Mouse (Mus musculus): ENCODE measurements around the gene Rnaseh2b.
A peak's percentile ranks its signal among the peaks of the same experiment; 100 is the strongest.

Rnaseh2b gene

DNA sequence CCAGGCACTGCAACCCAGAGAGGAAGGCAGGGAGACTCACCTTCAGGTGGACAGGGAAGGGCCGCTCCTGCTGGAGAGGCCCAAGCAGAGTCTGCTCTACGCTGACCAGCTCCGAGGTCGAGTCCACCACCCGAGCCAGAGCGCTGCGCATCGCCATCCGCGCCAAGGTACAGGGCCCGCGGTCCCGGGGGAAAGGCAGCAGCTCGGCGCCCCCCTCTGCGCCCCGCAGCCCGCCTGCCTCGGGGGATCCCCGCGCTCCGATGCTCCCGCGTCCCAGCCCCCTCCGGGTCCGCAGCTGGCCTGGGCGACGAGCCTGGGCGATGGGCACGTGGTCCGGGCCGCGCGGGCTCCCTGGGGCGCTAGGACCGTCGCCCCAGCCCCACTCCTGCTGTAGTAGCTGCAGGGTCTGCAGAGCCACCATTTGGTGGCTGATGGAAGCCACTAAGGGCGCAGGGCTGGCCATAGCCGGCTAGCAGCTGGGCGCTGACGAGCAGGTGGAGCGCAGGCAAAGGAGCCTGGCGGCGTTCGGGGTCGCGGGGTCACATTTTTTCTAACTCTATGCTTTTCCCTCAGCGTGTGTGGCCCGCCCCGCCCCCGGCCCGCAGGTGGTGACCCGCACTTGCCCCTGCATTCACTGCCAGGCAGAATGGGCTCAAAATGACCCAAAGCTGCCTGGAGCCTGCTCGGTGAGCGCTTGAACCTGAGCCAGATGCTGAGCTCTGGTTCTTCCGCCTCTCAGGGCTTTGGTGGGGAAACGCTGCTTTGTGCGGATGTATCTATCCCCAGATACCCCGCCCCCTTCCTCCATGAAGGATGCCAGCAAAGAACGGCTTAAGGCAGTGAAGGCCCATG, at the start of gene Rnaseh2b, which contains the start of gene Dleu7:
TSS of gene Rnaseh2b (plus strand) at position 102 of the 852 bp plus-strand sequence.
TSS of gene Dleu7 (minus strand) at position 560 of the 852 bp plus-strand sequence.
- DNase-seq (ENCODE audit: low spot score in 2 of 2) = peak; percentile 25 to 52

GRCm38 (mm10) chr14:62243530-62243929, 48.9 kb upstream of the Rnaseh2b start:
- no peak for DNase-seq (ENCODE audit: low spot score in 2 of 2)

DNA sequence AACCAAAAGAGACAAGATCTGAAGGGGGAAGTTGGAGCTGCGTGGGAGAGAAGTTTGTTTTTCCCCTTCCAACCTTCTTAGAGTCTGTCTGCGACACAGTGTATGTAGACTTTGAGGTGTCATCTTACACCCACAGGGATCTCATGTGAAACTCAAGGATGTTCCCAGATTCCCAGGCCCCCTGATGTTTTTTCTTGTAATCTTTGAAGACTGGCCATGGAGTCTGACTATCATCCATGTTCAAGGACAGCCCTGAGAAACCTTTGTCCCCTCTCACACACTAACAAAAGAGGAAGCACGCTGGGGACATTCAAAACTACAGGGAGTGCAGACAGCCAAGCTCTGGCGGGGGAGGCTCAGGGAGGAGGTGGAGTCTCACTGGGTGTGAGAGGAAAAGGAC, 46.8 kb upstream of the Rnaseh2b start:
- DNase-seq (ENCODE audit: low spot score in 2 of 2) = no peak

DNA sequence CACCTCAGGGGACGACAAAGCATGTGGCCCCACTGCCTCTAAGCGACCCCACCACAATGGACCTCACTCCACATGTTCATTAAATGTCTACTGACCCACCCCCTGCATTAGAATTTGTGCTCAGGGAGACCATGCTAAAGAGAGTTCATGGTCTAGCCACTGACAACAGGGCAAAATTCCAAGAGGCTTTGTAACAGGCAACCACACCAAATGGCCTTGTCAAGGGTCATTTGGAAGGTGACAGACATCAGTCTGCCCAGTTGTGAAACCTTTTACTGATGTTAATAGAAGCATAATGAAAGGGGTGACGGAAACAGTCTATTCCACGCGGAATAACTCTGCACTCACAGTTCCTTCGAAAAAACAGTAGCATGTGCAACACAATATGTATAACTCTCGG, 44.0 kb upstream of the Rnaseh2b start:
- DNase-seq (ENCODE audit: low spot score in 2 of 2) = no peak

DNA sequence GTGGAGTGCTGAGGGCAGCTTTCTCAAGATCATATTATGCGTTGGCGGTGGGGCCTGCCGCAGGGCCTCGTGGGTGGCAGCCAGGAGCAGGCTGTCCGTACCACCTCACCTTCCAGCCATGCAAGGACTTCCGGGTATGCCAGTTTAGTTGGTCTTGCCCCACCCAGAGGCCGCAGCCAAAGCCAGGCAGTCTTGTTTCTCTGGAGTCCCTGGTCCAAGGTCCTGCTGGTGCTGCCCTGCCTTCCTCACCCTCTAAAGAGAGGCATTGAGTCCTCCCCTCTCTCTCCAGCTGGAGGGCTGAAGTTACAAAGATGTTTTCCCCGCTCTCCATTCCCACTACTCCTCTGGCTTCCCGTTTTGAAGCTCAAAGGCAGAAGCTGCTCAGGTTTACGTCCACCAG, 43.6 kb upstream of the Rnaseh2b start:
- DNase-seq (ENCODE audit: low spot score in 2 of 2) = no peak

DNA sequence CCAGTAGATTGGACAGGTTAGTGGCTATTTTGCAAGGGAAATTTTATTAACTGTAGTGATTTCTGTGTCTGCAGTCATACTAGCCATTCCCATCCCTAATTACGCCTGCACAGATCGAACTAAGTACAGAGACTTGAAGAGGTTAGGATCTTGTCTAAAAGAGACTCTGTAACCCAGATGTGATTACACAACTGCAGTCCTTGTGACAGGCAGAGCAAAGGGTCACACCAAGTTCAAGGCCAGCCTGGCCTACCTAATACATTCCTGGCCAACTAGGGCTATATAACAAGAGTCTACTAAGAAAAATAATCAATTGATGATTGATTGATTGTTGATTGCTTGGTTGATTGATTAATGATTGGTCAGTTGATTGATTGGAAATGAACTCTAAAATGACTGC, 43.1 kb upstream of the Rnaseh2b start:
- DNase-seq (ENCODE audit: low spot score in 2 of 2) = no peak

- no peak for DNase-seq (ENCODE audit: low spot score in 2 of 2)
Observed at GRCm38 (mm10) chr14:62250046-62250445, 42.3 kb upstream of the Rnaseh2b start.

- peak in 1 of 2 experiments; percentile 63 for DNase-seq (ENCODE audit: low spot score in 2 of 2)
Observed at GRCm38 (mm10) chr14:62251999-62252398, 40.4 kb upstream of the Rnaseh2b start.

- no peak for DNase-seq (ENCODE audit: low spot score in 2 of 2)
Observed at GRCm38 (mm10) chr14:62254371-62254770, 38.0 kb upstream of the Rnaseh2b start.

DNA sequence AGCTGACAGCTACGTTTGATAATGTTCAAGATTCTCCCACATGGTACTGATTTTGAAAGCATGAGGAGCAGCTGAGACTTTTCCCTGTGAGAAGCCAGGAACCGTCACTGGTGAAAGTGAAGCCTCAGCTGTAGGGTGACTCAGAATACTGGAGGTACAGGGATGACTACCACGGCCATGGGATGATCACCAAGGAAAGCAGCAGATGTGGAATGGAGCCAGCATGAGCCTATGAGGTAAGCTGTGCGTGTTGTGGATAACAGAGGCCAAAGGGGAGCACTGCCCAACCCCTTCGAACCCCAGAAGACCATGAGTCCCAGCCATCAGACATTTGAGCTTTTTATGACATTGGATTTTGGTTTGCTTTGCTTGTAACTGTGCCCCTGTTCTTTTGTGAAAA, 36.3 kb upstream of the Rnaseh2b start:
- DNase-seq (ENCODE audit: low spot score in 2 of 2) = no peak

DNA sequence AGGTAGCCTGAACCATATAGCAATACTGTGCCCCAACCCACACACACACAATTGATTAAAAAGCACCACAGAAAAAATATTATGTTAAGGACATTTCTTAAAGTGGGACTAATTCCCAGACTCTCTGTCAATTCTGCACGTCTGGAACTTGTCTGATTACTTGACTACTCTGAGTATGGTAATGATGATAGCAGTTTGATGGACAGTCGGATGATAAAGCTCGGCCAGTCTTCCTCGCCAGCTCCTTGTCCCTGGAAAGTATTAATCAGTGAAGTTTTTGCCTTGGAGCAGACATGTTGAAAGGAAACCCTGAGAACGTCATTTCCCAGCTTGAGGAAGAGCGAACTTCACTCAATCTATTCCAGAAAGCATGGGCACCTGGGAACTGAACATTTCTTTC, 34.3 kb upstream of the Rnaseh2b start:
- no peak for DNase-seq (ENCODE audit: low spot score in 2 of 2)

- no peak for DNase-seq (ENCODE audit: low spot score in 2 of 2)
Observed at GRCm38 (mm10) chr14:62258978-62259536, 33.3 kb upstream of the Rnaseh2b start.

GRCm38 (mm10) chr14:62270698-62271396, 21.5 kb upstream of the Rnaseh2b start:
- no peak for DNase-seq (ENCODE audit: low spot score in 2 of 2)

DNA sequence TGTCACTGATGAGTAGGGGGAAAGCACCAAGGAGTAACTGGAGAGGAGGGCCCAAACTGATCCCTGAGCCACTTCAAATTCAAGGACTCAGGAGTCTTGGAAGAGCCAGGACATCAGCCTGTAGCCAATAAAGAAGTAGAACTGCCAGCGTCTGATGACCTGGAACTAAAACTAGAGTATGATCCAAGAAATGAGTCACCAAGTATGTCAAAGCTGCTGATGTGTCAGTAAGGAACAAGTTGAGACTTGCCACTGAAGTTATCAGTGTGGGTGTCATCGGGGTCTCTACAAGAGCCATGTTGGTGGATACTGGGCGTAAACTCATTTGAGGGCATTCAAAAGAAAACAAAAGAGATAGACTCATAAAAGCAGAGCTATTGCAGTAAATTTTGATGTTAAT, 18.8 kb upstream of the Rnaseh2b start:
- no peak for DNase-seq (ENCODE audit: low spot score in 2 of 2)

GRCm38 (mm10) chr14:62282974-62283373, 9.4 kb upstream of the Rnaseh2b start:
- no peak for DNase-seq (ENCODE audit: low spot score in 2 of 2)

GRCm38 (mm10) chr14:62288731-62289130, 3.7 kb upstream of the Rnaseh2b start:
- DNase-seq (ENCODE audit: low spot score in 2 of 2) = no peak

DNA sequence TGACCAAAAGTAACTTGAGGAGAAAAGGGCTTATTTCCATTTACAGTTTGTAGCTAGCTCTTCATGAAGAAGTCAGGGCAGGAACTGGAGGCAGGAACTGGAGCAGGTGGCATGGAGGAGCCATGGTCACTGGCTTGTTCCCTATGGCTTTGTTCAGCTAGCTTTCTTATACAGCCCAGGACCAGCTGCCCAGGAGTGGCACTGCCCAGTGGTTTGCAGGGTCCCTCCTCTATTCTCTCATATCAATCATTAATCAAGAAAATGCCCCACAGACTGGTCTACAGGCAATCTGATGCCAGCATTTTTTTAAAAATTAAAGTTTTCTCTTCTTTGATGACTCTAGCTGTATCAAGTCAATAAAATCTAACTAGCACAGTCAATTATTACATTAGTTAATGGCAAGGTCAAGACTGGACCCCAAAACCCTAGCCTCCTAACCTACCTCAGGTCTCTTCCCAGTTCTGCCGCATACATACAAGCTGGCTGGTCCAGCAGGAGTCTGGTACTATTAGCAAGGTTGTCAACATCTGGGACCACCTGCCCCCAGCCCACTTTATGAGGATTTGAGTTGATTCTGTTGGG, 892 bp upstream of the Rnaseh2b start:
- DNase-seq (ENCODE audit: low spot score in 2 of 2) = no peak

DNA sequence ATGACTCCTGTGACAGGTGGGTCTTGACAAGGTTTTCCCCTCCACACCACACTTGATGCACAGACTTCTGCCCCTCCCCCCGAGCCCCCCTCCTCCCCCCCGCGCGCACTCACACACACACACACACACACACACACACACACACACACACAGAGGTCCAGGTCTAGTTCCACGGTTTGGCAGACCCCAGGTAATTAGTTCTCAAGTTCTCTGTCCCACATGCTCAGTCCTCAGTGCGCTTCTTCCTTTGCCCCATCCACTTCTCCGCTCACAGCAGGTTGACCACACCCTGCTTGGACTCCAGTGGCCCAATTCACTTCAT, 262 bp upstream of the Rnaseh2b start:
- no peak for DNase-seq (ENCODE audit: low spot score in 2 of 2)

GRCm38 (mm10) chr14:62298808-62299207, 6.4 kb downstream of the Rnaseh2b start:
- DNase-seq (ENCODE audit: low spot score in 2 of 2) = no peak

DNA sequence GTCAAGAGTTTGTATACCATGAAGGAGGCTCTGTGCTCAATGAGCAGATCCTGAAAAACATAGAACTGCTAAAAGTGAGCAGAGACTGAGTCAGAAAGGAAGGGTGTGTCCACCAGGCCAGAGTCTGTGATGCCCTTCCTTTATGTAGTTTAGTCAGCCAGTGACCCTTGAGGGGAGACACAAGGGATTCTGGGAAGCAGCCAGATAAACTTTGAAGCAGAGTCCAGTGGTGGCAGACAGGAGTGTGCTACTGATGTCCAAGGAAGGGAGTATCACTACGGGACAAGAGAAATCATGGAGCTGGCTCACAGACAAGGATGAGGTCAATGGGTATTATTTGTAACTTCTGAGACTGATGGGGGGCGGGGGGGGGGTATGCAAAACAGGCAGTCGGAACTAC, 7.6 kb downstream of the Rnaseh2b start:
- no peak for DNase-seq (ENCODE audit: low spot score in 2 of 2)

- peak in 1 of 2 experiments; percentile 12 for DNase-seq (ENCODE audit: low spot score in 2 of 2)
Observed at GRCm38 (mm10) chr14:62307555-62307954, 15.2 kb downstream of the Rnaseh2b start.

DNA sequence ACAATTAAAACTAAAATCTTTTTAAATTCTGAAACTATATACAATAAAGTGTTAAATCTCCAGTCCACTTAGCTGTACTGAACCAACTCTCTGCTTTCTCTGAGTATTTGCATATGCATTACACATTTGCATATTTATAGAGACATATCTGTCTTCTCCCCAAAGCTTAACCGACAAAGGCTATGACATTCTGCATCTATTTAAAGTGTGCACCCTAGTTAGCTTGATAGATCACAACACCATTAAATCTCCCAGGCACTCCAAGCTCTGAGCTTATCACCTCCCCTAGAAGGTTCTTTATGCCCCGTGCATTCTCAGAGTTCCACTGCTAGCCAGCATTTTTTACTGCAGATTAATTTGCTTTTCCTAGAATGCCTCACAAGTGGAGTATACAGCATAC, 16.6 kb downstream of the Rnaseh2b start:
- DNase-seq (ENCODE audit: low spot score in 2 of 2) = no peak
